Mouse (Mus musculus) stomach, embryonic 14.5 days (tissue): ENCODE results near the gene Myo5c. TPM values are rescaled to one million over a fixed set of nuclear protein-coding genes. Genes with fewer than 3 reads are reported as not detected.

Experiments
- ATAC-seq: fragments of 200-750 bp; cut with Nextera tagmentation; 2 replicates; pipeline ENCODE4 v1.8.0; 2017; ENCODE audit warnings: low read depth, moderate TSS enrichment; ENCODE audit not compliant: insufficient number of reproducible peaks, insufficient read depth, low FRiP score
- H3K27ac ChIP-seq: fragments of 300-500 bp; sonication (generic); 2 replicates; pipeline ENCODE4 v1.5.1; 2014; ENCODE audit warnings: mild to moderate bottlenecking, low read length, moderate library complexity, mixed read lengths
- H3K27me3 ChIP-seq: fragments of 300-500 bp; sonication (generic); 2 replicates; pipeline ENCODE4 v1.6.1; 2014; ENCODE audit warnings: low read length, control low read depth, mixed read lengths; ENCODE audit not compliant: control insufficient read depth, insufficient read depth
- H3K36me3 ChIP-seq: fragments of 300-500 bp; sonication (generic); 2 replicates; pipeline ENCODE4 v1.6.1; 2014; ENCODE audit warnings: mild to moderate bottlenecking, control low read depth, low read length, moderate library complexity, mixed read lengths; ENCODE audit not compliant: control insufficient read depth, insufficient read depth
- H3K4me1 ChIP-seq: fragments of 300-500 bp; sonication (generic); 2 replicates; pipeline ENCODE4 v1.6.1; 2014; ENCODE audit warnings: low read length, control low read depth, mixed read lengths; ENCODE audit not compliant: control insufficient read depth, insufficient read depth
- H3K4me2 ChIP-seq: fragments of 300-500 bp; sonication (generic); replicated peaks from 2 replicates; pipeline ENCODE4 v1.6.1; 2014; ENCODE audit warnings: low read depth, low read length, control low read depth
- H3K4me3 ChIP-seq: fragments of 300-500 bp; sonication (generic); 2 replicates; pipeline ENCODE4 v1.5.1; 2014; ENCODE audit warnings: low read depth, low read length, control low read depth
- H3K9ac ChIP-seq: fragments of 300-500 bp; sonication (generic); replicated peaks from 2 replicates; pipeline ENCODE4 v1.6.1; 2014; ENCODE audit warnings: low read depth, mild to moderate bottlenecking, control low read depth, low read length, moderate library complexity, mixed read lengths
- H3K9me3 ChIP-seq: fragments of 300-500 bp; sonication (generic); 2 replicates; pipeline ENCODE4 v1.6.1; 2016; ENCODE audit warnings: low read depth, low read length, control low read depth; ENCODE audit not compliant: control insufficient read depth
- WGBS: fragments of 180-500 bp; shearing (Covaris S2); extraction: QIAGEN DNeasy Blood & Tissue Kit; methylation state at CpG from one replicate; pipeline ENCODE4 v1.1.7; 2014; 5-methylcytosine and 5-hydroxymethylcytosine counted together
- polyA plus RNA-seq: library from polyadenylated mRNA; unstranded; fragments of >200 nt; fragmentation: Nextera tagmentation; extraction: Ambion mirVana; gene quantifications from 2 replicates; pipeline ENCODE4 v1.2.1, GENCODE M21; 2014

Gene Myo5c
- polyA plus RNA-seq, 1 experiment from 2014 or later, result 13.8 TPM

DNA sequence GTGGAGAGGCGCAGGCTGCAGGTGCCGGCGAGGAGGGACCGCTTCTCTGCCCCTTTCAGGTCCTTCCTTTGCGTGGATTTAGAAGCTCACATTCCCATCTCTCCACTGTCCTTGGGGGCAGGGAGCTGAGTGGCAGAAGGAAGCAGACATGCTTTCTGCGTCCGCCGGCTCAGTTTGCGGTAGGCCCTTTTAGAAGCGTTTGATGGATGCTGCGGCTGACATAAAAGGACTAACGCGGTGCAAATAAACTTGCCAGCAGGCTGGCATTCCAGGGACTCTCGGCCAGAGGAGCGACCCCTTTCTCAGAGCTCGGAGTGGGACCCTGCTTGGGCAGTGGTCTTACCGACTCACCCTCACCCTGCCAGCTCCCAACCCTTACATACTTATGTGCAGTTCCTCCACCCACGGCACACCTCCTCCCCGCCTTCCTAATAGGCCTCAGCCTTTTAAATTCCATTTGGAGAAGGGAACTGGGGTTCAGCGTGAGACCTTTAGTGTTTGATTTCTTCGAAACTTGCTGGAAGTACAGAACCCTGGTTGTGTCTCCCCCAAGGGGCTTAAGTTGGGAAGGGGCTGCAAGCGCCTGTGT is 82.8 kb downstream of the Myo5c start:
- Histone ChIP-seq H3K4me3 (peak overlapping the region; percentile 61), H3K27ac (peak overlapping the region; percentile 52), H3K4me1 (peaks cover 9% of the 10 kb centered on the region), H3K36me3 (no peaks in the 10 kb centered on the region), H3K9ac (peak overlapping the region; percentile 57), H3K4me2 (peak overlapping the region; percentile 67), H3K27me3 (no peaks in the 10 kb centered on the region), H3K9me3 (no peaks in the 10 kb centered on the region)
- no peak for ATAC-seq
- 3% methylated on average over 22 of the region's 22 CpGs for WGBS

DNA sequence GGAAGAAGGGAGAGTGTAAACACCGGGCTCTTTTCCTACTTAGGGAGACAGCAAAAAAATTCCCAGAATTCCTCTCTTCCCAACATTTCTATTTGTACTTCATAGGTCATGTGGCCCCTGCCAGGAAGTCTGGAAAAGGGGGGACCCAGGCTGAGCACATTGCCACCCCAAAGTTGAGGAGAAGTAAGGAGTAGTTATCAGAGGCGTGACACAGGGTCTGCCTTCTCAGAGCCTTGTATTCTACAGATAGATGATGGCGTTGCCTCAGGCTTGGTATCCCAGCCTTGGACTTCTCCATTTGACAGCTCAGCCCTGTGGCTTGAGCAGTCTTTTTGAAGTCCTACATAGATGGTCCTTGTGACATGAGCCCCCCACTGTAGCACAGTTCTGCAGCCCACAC is 83.4 kb downstream of the Myo5c start:
- peak overlapping the region; percentile 61 for H3K4me3 ChIP-seq
- 58% methylated on average over 3 of the region's 3 CpGs for WGBS
- no peaks in the 10 kb centered on the region for H3K27me3 ChIP-seq
- H3K36me3 ChIP-seq, result no peaks in the 10 kb centered on the region
- H3K9ac ChIP-seq, result no peak overlapping the region
- ATAC-seq, result no peak
- H3K4me1 ChIP-seq, result peaks cover 9% of the 10 kb centered on the region
- peak overlapping the region; percentile 67 for H3K4me2 ChIP-seq
- H3K9me3 ChIP-seq, result no peaks in the 10 kb centered on the region
- no peak overlapping the region for H3K27ac ChIP-seq

DNA sequence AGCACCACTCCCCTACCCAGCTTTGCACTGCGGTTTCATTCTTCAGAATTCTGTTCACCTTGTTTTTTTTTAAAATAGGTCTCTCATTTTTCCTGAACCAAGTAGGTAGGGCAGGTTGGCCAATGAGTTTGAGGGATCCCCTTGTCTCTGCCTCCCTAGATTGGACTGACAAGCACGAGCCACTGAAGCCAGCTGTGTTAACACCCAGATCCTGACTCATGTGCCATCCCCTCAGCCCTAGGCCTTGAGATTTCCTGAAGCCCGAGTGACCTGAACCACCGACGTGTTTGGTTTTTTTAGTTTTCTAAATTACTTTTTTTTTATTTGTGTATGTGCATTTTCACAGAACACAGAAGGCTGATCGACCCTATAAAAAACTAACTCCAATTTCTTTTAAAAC is 85.0 kb downstream of the Myo5c start:
- Histone ChIP-seq H3K4me3 (no peak overlapping the region), H3K9ac (no peak overlapping the region), H3K36me3 (no peaks in the 10 kb centered on the region), H3K9me3 (no peaks in the 10 kb centered on the region), H3K4me1 (peaks cover 9% of the 10 kb centered on the region), H3K27me3 (no peaks in the 10 kb centered on the region), H3K27ac (no peak overlapping the region), H3K4me2 (no peak overlapping the region)
- no peak for ATAC-seq
- 89% methylated on average over 6 of the region's 6 CpGs for WGBS

DNA sequence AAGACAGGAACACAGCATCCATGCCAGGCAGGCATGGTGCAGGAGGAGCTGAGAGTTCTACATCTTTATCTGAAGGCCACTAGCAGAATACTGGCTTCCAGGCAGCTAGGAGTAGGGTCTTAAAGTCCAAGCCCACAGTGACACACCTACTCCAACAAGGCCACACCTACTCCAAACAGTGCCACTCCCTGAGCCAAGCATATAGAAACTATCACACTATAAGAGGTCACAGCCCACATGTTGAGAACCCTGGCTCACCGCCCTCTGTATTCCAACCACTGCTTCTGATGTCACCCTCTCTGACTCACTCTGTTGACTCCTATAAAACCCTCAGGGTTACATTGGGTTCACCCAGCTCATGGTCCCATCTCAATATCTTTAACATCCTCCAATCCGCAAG is 86.4 kb downstream of the Myo5c start:
- Histone ChIP-seq H3K9me3 (no peaks in the 10 kb centered on the region), H3K9ac (no peak overlapping the region), H3K27ac (no peak overlapping the region), H3K4me2 (no peak overlapping the region), H3K4me3 (no peak overlapping the region), H3K36me3 (no peaks in the 10 kb centered on the region), H3K4me1 (peaks cover 9% of the 10 kb centered on the region), H3K27me3 (no peaks in the 10 kb centered on the region)
- 85% methylated on average over 2 of the region's 2 CpGs for WGBS
- ATAC-seq, result no peak; the same call in 1 of the 2 replicates

DNA sequence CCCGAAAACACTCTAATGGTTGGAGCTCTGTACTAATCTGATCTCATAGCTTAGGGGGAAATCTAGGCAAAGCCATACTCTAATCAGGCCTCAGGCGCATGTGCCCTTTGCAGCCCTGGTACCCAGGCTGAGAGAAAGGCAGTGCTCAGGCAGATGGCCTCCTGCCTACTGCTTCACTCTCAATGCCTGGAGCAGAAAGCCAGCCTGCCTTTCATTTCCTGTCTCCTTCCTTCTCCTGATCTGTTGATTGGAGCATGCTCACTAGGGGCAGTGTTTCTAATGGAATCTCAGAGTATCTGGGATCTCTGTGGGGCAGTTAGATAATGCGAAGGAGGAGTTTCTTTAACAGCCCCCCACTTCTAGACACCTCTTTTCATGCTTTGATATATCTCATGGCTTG is 87.5 kb downstream of the Myo5c start:
- H3K9me3 ChIP-seq, result no peaks in the 10 kb centered on the region
- H3K27me3 ChIP-seq, result no peaks in the 10 kb centered on the region
- no peak overlapping the region for H3K9ac ChIP-seq
- WGBS, result 73% methylated on average over 3 of the region's 3 CpGs
- H3K4me1 ChIP-seq, result peaks cover 9% of the 10 kb centered on the region
- no peak overlapping the region for H3K27ac ChIP-seq
- no peak overlapping the region for H3K4me2 ChIP-seq
- ATAC-seq, result no peak
- H3K36me3 ChIP-seq, result no peaks in the 10 kb centered on the region
- H3K4me3 ChIP-seq, result no peak overlapping the region

DNA sequence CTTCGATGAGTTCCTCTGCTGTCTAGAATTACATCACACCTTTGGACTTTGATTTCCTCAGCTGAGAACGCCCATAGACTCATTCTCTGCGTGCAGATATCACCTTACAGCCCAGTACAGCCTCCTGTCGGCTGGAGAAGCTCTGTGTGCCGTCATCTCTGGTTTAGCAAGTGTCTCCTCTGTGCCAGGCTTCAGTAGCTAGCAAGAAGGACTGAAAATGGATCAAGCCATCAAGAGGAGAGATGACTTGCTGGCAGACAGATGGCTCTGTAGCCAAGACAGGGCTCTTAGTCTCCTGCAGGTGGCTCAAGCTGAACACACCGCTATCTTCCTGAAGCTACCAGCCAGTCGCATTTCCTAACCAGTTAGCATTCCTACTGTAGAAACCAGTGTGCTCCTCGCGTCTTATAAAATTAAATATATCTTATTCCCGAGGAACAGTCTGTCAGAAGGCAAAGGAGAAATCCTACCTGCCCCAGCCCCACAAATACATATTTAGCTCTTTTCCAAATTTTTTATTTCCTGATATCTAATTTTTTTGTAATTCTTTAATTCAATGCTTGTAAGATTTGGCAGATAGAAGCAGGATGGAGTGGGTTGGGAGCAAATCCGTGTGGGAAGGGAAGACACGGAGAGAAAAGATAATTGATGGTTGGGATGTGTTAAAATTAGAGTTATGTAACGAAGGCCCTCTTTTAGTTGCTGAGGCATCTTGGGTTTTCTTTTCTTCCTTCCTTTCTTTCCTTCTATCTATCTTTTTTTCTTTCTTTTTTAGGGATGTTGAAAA is 90.5 kb downstream of the Myo5c start:
- H3K27me3 ChIP-seq, result no peaks in the 10 kb centered on the region
- H3K9ac ChIP-seq, result no peak overlapping the region
- H3K4me2 ChIP-seq, result no peak overlapping the region
- no peak overlapping the region for H3K4me3 ChIP-seq
- ATAC-seq, result no peak
- H3K27ac ChIP-seq, result no peak overlapping the region
- H3K36me3 ChIP-seq, result no peaks in the 10 kb centered on the region
- WGBS, result 72% methylated on average over 13 of the region's 13 CpGs
- no peaks in the 10 kb centered on the region for H3K9me3 ChIP-seq
- H3K4me1 ChIP-seq, result peaks cover 4% of the 10 kb centered on the region; the same call in 1 of the 2 replicates

DNA sequence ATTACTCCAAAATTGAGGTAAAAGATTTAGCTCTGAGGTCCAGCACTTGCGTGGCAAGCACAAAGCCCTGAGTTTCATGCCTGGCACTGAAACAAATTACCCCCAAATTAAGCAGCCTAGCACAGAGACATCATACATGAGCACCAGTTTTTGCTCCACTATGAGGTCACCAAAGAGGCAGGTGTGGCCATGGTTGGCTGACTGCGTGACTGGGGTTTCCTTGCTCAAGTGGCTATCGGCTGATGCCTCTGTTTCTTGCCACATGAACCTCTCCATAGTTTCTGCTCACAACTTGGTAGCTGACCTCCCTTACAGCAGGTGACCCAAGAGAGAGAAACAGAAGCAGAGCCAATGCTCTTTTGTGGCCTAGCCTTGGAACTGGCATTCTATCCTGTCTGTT is 96.2 kb downstream of the Myo5c start:
- Histone ChIP-seq H3K27me3 (no peaks in the 10 kb centered on the region), H3K4me2 (no peak overlapping the region), H3K4me1 (no peaks in the 10 kb centered on the region), H3K27ac (no peak overlapping the region), H3K36me3 (no peaks in the 10 kb centered on the region), H3K9me3 (no peaks in the 10 kb centered on the region), H3K9ac (no peak overlapping the region), H3K4me3 (no peak overlapping the region)
- no peak for ATAC-seq
- whole genome bisulfite sequencing, result 96% methylated on average over 3 of the region's 3 CpGs

DNA sequence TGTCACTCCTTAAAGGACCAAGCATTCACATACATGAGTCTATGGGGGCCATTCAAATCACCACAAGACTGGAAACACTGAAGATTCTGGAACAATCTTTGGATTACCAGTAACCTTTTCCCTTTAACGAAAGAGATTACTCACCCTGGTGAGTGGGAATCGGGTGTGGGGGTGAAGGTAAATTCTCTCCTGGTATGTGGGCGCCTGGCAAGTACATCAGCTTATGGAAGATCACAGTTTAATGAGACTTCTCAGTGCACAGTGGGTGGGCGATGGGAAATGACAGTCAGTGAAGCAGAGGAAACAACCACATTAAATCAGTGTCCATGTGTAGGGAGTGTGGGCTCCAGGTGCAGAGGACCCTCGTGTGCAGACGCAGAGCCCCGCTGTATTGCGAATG is 99.0 kb downstream of the Myo5c start:
- no peak for ATAC-seq
- Histone ChIP-seq H3K27me3 (no peaks in the 10 kb centered on the region), H3K36me3 (peaks cover 4% of the 10 kb centered on the region; the same call in 1 of the 2 replicates), H3K27ac (no peak overlapping the region), H3K9ac (no peak overlapping the region), H3K9me3 (no peaks in the 10 kb centered on the region), H3K4me3 (no peak overlapping the region), H3K4me2 (no peak overlapping the region), H3K4me1 (no peaks in the 10 kb centered on the region)
- WGBS, result 92% methylated on average over 8 of the region's 8 CpGs
